Mouse (Mus musculus) MEL (cell line): ENCODE data around the gene Bcat1. TPM values are rescaled to one million over a fixed set of nuclear protein-coding genes. Genes with fewer than 3 reads are reported as not detected.
"Not testable (repeated sequence)": the region's sequence is repeated elsewhere in the genome, so short reads cannot be mapped to it uniquely, and the experiment has no call there.

Experiments
- DNase-seq: peaks from one replicate; pipeline ENCODE4 v3.0.0; 2011; ENCODE audit warnings: low read depth, low spot score
- H3K27ac ChIP-seq: 2 replicates; pipeline ENCODE4 v1.5.1; 2012; ENCODE audit warnings: low read depth, mild to moderate bottlenecking, control low read depth, low read length, moderate library complexity; ENCODE audit not compliant: control insufficient read depth
- H3K27me3 ChIP-seq, 2 experiments: fragments of 150-350 bp in 1 of 2; sonication (generic) in 1 of 2; 2 replicates each; pipeline ENCODE4 v1.6.1; 2012; ENCODE audit warnings: low read length in 2 of 2, mild to moderate bottlenecking in 2 of 2, improper control_type of control experiment in 1 of 2, moderate library complexity in 1 of 2; ENCODE audit not compliant: insufficient read depth in 2 of 2, control insufficient read depth in 1 of 2
- H3K36me3 ChIP-seq, 2 experiments: 2 replicates each; pipeline ENCODE4 v1.6.1; 2012 to 2014; ENCODE audit warnings: low read length in 2 of 2, improper control_type of control experiment in 1 of 2, inconsistent platforms in 1 of 2, mild to moderate bottlenecking in 1 of 2; ENCODE audit not compliant: insufficient read depth in 2 of 2, control insufficient read depth in 1 of 2
- H3K4me1 ChIP-seq, 2 experiments: fragments of 150-350 bp in 1 of 2; sonication (generic) in 1 of 2; 2 replicates each; pipeline ENCODE4 v1.6.1; 2012; ENCODE audit warnings: low read length in 2 of 2, improper control_type of control experiment in 1 of 2, mild to moderate bottlenecking in 1 of 2; ENCODE audit not compliant: insufficient read depth in 2 of 2, control insufficient read depth in 1 of 2
- H3K4me3 ChIP-seq, 2 experiments: fragments of 150-350 bp in 1 of 2; sonication (generic) in 1 of 2; 2 replicates each; pipeline ENCODE4 v1.5.1; 2012; ENCODE audit warnings: low read depth in 2 of 2, low read length in 2 of 2, mild to moderate bottlenecking in 2 of 2, moderate library complexity in 2 of 2, control low read depth in 1 of 2, improper control_type of control experiment in 1 of 2; ENCODE audit not compliant: control insufficient read depth in 1 of 2, insufficient read depth in 1 of 2
- H3K79me2 ChIP-seq: 2 replicates; pipeline ENCODE4 v1.6.1; 2012; ENCODE audit warnings: mild to moderate bottlenecking, low read length, moderate library complexity; ENCODE audit not compliant: control insufficient read depth, poor library complexity, insufficient read depth
- H3K9ac ChIP-seq: 2 replicates; pipeline ENCODE4 v1.6.1; 2012; ENCODE audit warnings: low read depth, mild to moderate bottlenecking, control low read depth, low read length, moderate library complexity; ENCODE audit not compliant: control insufficient read depth, poor library complexity, severe bottlenecking
- H3K9me3 ChIP-seq: fragments of 150-350 bp; sonication (generic); replicated peaks from 2 replicates; pipeline ENCODE4 v1.6.1; 2012; ENCODE audit warnings: mild to moderate bottlenecking, low read length, improper control_type of control experiment, moderate library complexity; ENCODE audit not compliant: insufficient read depth
- ELF1 ChIP-seq: IDR thresholded peaks from 2 replicates; pipeline ENCODE4 v1.6.1; 2014; ENCODE audit warnings: low read depth, mild to moderate bottlenecking, inconsistent platforms, low read length, improper control_type of control experiment, moderate library complexity
- EP300 ChIP-seq, 2 experiments: IDR thresholded peaks; 2 replicates each; pipeline ENCODE4 v1.6.1; 2011; ENCODE audit warnings: improper control_type of control experiment in 2 of 2, low read length in 2 of 2, low read depth in 1 of 2, mild to moderate bottlenecking in 1 of 2
- ETS1 ChIP-seq: IDR thresholded peaks from 2 replicates; pipeline ENCODE4 v1.6.1; 2012; ENCODE audit warnings: low read depth, mild to moderate bottlenecking, inconsistent platforms, low read length, improper control_type of control experiment, moderate library complexity
- GABPA ChIP-seq: IDR thresholded peaks from 2 replicates; pipeline ENCODE4 v1.6.1; 2012; ENCODE audit warnings: low read depth, mild to moderate bottlenecking, inconsistent platforms, low read length, improper control_type of control experiment, moderate library complexity
- JUND ChIP-seq: IDR thresholded peaks from 2 replicates; pipeline ENCODE4 v1.6.1; 2011; ENCODE audit warnings: low read depth, mild to moderate bottlenecking, improper control_type of control experiment, low read length
- MAFK ChIP-seq: IDR thresholded peaks from 2 replicates; pipeline ENCODE4 v1.6.1; 2011; ENCODE audit warnings: low read depth, mild to moderate bottlenecking, low read length, improper control_type of control experiment, borderline replicate concordance
- MXI1 ChIP-seq: IDR thresholded peaks from 2 replicates; pipeline ENCODE4 v1.6.1; 2011; ENCODE audit warnings: mild to moderate bottlenecking, low read depth, low read length, improper control_type of control experiment
- MYC ChIP-seq: IDR thresholded peaks from 2 replicates; pipeline ENCODE4 v1.6.1; 2011; ENCODE audit warnings: low read depth, mild to moderate bottlenecking, low read length, improper control_type of control experiment, moderate library complexity
- NELFE ChIP-seq: IDR thresholded peaks from 2 replicates; pipeline ENCODE4 v1.6.1; 2011; ENCODE audit warnings: low read depth, low read length, improper control_type of control experiment
- NRF1 ChIP-seq: IDR thresholded peaks from 2 replicates; pipeline ENCODE4 v1.6.1; 2014; ENCODE audit warnings: low read depth, mild to moderate bottlenecking, inconsistent platforms, low read length, improper control_type of control experiment, moderate library complexity; ENCODE audit not compliant: poor library complexity, insufficient read depth, severe bottlenecking
- POLR2A ChIP-seq, 2 experiments: IDR thresholded peaks; 2 replicates each; pipeline ENCODE4 v1.6.1; 2011 to 2012; ENCODE audit warnings: low read length in 2 of 2, mild to moderate bottlenecking in 2 of 2, control low read depth in 1 of 2, improper control_type of control experiment in 1 of 2, low read depth in 1 of 2, moderate library complexity in 1 of 2; ENCODE audit not compliant: control insufficient read depth in 1 of 2, insufficient read depth in 1 of 2, poor library complexity in 1 of 2
- POLR2AphosphoS5 ChIP-seq: IDR thresholded peaks from 2 replicates; pipeline ENCODE4 v1.6.1; 2012; ENCODE audit warnings: low read depth, borderline replicate concordance, mild to moderate bottlenecking, inconsistent platforms, low read length, moderate library complexity, mixed read lengths
- RAD21 ChIP-seq: IDR thresholded peaks from 2 replicates; pipeline ENCODE4 v1.6.1; 2011; ENCODE audit warnings: mild to moderate bottlenecking, low read depth, low read length, improper control_type of control experiment
- SMC3 ChIP-seq: IDR thresholded peaks from 2 replicates; pipeline ENCODE4 v1.6.1; 2011; ENCODE audit warnings: low read depth, low read length, improper control_type of control experiment
- TAL1 ChIP-seq: IDR thresholded peaks from 2 replicates; pipeline ENCODE4 v1.6.1; 2012; ENCODE audit warnings: mild to moderate bottlenecking, inconsistent platforms, low read length, moderate library complexity, mixed read lengths
- TBP ChIP-seq: IDR thresholded peaks from 2 replicates; pipeline ENCODE4 v1.8.0; 2011; ENCODE audit warnings: low read depth, low read length, improper control_type of control experiment
- USF1 ChIP-seq: IDR thresholded peaks from 2 replicates; pipeline ENCODE4 v1.6.1; 2014; ENCODE audit warnings: low read depth, mild to moderate bottlenecking, inconsistent platforms, low read length, improper control_type of control experiment, moderate library complexity
- USF2 ChIP-seq, 2 experiments: IDR thresholded peaks; 2 replicates each; pipeline ENCODE4 v1.6.1; 2011 to 2012; ENCODE audit warnings: improper control_type of control experiment in 2 of 2, low read length in 2 of 2, borderline replicate concordance in 1 of 2, inconsistent platforms in 1 of 2, low read depth in 1 of 2, mild to moderate bottlenecking in 1 of 2; ENCODE audit not compliant: insufficient read depth in 1 of 2
- ZMIZ1 ChIP-seq: IDR thresholded peaks from 2 replicates; pipeline ENCODE4 v1.6.1; 2012; ENCODE audit warnings: low read depth, mild to moderate bottlenecking, inconsistent platforms, low read length, improper control_type of control experiment, moderate library complexity
- ZNF384 ChIP-seq: IDR thresholded peaks from 2 replicates; pipeline ENCODE4 v1.6.1; 2012; ENCODE audit warnings: low read depth, mild to moderate bottlenecking, inconsistent platforms, low read length, improper control_type of control experiment
- polyA plus RNA-seq, 2 experiments: library from polyadenylated mRNA; stranded (reverse) in 1 of 2; unstranded in 1 of 2; fragments of >175 nt in 1 of 2; fragments of >200 nt in 1 of 2; gene quantifications; 2 replicates each; pipeline versions ENCODE4 v1.2.1 to v1.2.4; 2012; ENCODE audit warnings: low replicate concordance in 2 of 2, low read depth in 1 of 2; ENCODE audit not compliant: insufficient read length in 2 of 2, insufficient read depth in 1 of 2, missing spikeins in 1 of 2
- total RNA-seq: library from RNA; depleted of rRNA; stranded (reverse); fragments of 300-350 nt; gene quantifications from 2 replicates; pipeline ENCODE4 v1.2.3, GENCODE M21; 2012

The Bcat1 gene
- total and polyA plus RNA-seq, 3 experiments = not detected

GRCm38 (mm10) chr6:145100923-145101322 lies 24.9 kb upstream of the Bcat1 start:
- Histone ChIP-seq H3K36me3 (no peaks in the 10 kb centered on the region), H3K4me3 (no peak overlapping the region), H3K27ac (no peak overlapping the region), H3K79me2 (no peaks in the 10 kb centered on the region), H3K4me1 (no peaks in the 10 kb centered on the region), H3K9ac (no peak overlapping the region), H3K27me3 (no peaks in the 10 kb centered on the region), H3K9me3 (no peaks in the 10 kb centered on the region)
- no peak for TF ChIP-seq ZMIZ1
- no peak for TF ChIP-seq POLR2AphosphoS5
- no peak for TF ChIP-seq POLR2A (IDR thresholded peaks at IDR 0.05; ENCODE audit: control insufficient read depth in 1 of 2, insufficient read depth in 1 of 2, low read depth in 1 of 2, low read length in 2 of 2, poor library complexity in 1 of 2)
- TF ChIP-seq EP300 (IDR thresholded peaks at IDR 0.05; ENCODE audit: low read depth in 1 of 2, low read length in 2 of 2) = no peak
- no peak for TF ChIP-seq RAD21
- DNase-seq = no peak

DNA sequence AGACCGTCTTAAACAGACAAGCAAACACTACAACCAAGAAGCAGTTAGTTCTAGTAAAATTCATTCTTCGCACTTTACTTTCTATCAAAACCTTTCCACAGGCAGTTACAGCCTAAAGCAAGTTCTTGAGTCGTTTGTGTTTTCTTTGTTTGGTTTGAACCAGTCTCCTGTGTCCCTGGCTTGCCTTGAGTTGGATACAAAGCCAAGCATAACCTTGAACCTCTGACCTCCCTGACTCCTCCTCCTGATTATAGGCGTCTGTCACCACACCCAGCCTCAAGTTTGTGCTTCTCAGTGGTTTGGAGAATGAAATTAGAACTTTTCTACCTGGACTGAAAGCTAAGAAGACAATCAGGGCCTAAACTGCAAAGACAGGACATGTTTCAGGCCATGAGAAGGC lies 18.4 kb upstream of the Bcat1 start:
- H3K36me3 ChIP-seq = no peaks in the 10 kb centered on the region
- no peaks in the 10 kb centered on the region for H3K79me2 ChIP-seq
- H3K27ac ChIP-seq = no peak overlapping the region
- peaks cover 2 to 5% of the 10 kb centered on the region in 2 experiments; a peak in 3 of 4 replicates for H3K4me1 ChIP-seq
- H3K9me3 ChIP-seq = no peaks in the 10 kb centered on the region
- no peaks in the 10 kb centered on the region; a peak in 1 of 4 replicates for H3K27me3 ChIP-seq
- TF ChIP-seq TAL1 (no peak), JUND (no peak), TBP (no peak), NRF1 (no peak), POLR2AphosphoS5 (no peak), GABPA (no peak), USF1 (no peak), ETS1 (no peak), MYC (no peak), ZMIZ1 (no peak), USF2 (IDR thresholded peaks at IDR 0.05; ENCODE audit: borderline replicate concordance in 1 of 2, insufficient read depth in 1 of 2, low read depth in 1 of 2, low read length in 2 of 2) (no peak), ZNF384 (no peak), ELF1 (no peak), SMC3 (no peak), MAFK (no peak), MXI1 (no peak), NELFE (no peak)
- DNase-seq = no peak
- H3K9ac ChIP-seq = no peak overlapping the region
- H3K4me3 ChIP-seq = no peak overlapping the region

- H3K27me3 ChIP-seq, H3K4me1 ChIP-seq, H3K9me3 ChIP-seq, H3K4me3 ChIP-seq, H3K79me2 ChIP-seq, H3K27ac ChIP-seq, DNase-seq, H3K9ac ChIP-seq, H3K36me3 ChIP-seq: not testable (repeated sequence)
Observed at GRCm38 (mm10) chr6:145093038-145093622, 17.1 kb upstream of the Bcat1 start.
